Mouse (Mus musculus): Measurements from ENCODE around the gene Tubb4b. TPM values are rescaled to one million over a fixed set of nuclear protein-coding genes. Genes with fewer than 3 reads are reported as not detected.
"Not testable (repeated sequence)": the region's sequence is repeated elsewhere in the genome, so short reads cannot be mapped to it uniquely, and the experiment has no call there.

The Tubb4b gene
- polyA plus RNA-seq, 2 experiments, result 561 to 676 TPM

DNA sequence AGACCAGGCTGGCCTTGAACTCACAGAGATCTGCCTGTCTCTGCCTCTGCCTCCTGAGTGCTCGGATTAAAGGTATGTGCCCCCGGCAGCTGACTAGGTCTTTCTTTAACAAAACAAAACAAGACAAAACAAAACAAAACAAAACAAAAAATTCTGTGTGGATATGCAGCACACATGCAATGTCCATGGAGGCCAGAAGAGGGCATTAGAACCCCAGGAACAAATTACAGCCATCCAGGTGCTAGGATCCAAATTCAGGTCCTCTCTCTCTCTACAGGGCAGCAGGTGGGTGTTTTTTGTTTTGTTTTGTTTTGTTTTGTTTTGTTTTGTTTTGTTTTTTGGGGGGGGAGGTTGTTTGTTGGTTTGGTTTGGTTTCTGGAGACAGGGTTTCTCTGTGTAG, 34.4 kb upstream of the Tubb4b start:
- Histone ChIP-seq H3K9ac (replicated peaks) (no peak overlapping the region), H3K4me3 (ENCODE audit: insufficient read depth in 1 of 2, low read depth in 2 of 2, low read length in 2 of 2) (no peak overlapping the region), H3K36me3 (replicated peaks; ENCODE audit: control insufficient read depth, insufficient read depth, low read depth) (no peaks in the 10 kb centered on the region), H3K4me1 (replicated peaks; ENCODE audit: control insufficient read depth in 2 of 2, insufficient read depth in 2 of 2, low read length in 1 of 2) (peaks cover 6 to 16% of the 10 kb centered on the region in 2 experiments), H3K9me3 (ENCODE audit: control insufficient read depth, low read length) (no peaks in the 10 kb centered on the region), H3K27me3 (ENCODE audit: control insufficient read depth, insufficient read depth, low read length) (no peaks in the 10 kb centered on the region), H3K4me2 (ENCODE audit: low read depth) (no peak overlapping the region), H3K27ac (no peak overlapping the region)
- DNase-seq (ENCODE audit: low read depth in 3 of 3, low spot score in 3 of 3) (no peak), ATAC-seq (ENCODE audit: insufficient read depth) (no peak)
- TF ChIP-seq CTCF (IDR thresholded peaks at IDR 0.05; ENCODE audit: low read depth) (peak; percentile 72), EP300 (IDR thresholded peaks at IDR 0.05; ENCODE audit: low read depth) (0 out of 2 replicates have a peak, but pooled peaks have one; percentile 10)
- 29% methylated on average over 2 of the region's 2 CpGs for WGBS (ENCODE audit: insufficient replicate concordance)

- H3K4me1 ChIP-seq (replicated peaks; ENCODE audit: control insufficient read depth in 2 of 2, insufficient read depth in 2 of 2, low read length in 1 of 2), result peaks cover 6 to 16% of the 10 kb centered on the region in 2 experiments
- not testable (repeated sequence) for H3K36me3 ChIP-seq (replicated peaks; ENCODE audit: control insufficient read depth, insufficient read depth, low read depth); H3K4me2 ChIP-seq (ENCODE audit: low read depth); H3K27ac ChIP-seq; H3K4me3 ChIP-seq (ENCODE audit: insufficient read depth in 1 of 2, low read depth in 2 of 2, low read length in 2 of 2); DNase-seq (ENCODE audit: low read depth in 3 of 3, low spot score in 3 of 3); ATAC-seq (ENCODE audit: insufficient read depth); H3K9ac ChIP-seq (replicated peaks); H3K9me3 ChIP-seq (ENCODE audit: control insufficient read depth, low read length); H3K27me3 ChIP-seq (ENCODE audit: control insufficient read depth, insufficient read depth, low read length)
- WGBS (ENCODE audit: insufficient replicate concordance), result 69% methylated on average over 5 of the region's 5 CpGs
Observed at GRCm38 (mm10) chr2:25257250-25257649, 32.7 kb upstream of the Tubb4b start.

DNA sequence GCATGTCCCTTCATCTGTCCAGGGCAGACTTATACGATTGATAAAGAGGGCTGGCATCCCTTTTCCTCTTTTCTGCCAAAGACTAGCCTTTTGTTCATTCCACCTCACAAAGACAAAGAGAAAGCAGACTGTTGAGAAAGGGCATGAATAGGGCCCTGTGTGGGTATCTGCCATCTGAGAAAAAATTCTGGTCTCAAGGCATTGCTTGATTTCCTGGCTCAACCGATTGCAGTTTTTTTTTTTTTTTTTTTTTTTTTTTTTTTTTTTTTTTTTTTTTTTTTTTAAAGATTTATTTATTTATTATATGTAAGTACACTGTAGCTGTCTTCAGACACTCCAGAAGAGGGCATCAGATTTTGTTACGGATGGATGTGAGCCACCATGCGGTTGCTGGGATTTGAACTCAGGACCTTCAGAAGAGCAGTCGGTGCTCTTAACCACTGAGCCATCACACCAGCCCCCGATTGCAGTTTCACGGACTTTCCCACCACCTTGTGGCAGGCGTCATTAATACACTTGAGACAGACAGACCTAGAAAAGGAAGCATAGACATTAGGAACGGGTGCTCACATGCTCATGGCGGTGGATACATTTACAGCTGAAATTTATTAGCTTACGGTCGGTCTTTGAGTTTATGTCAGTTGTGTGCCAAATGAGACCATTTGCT, 32.1 kb upstream of the Tubb4b start:
- peak overlapping the region; percentile 87 for H3K4me2 ChIP-seq (ENCODE audit: low read depth)
- H3K4me1 ChIP-seq (replicated peaks; ENCODE audit: control insufficient read depth in 2 of 2, insufficient read depth in 2 of 2, low read length in 1 of 2), result peaks cover 6 to 10% of the 10 kb centered on the region in 2 experiments
- TF ChIP-seq CTCF (IDR thresholded peaks at IDR 0.05; ENCODE audit: low read depth), result peak; percentile 58
- ATAC-seq (ENCODE audit: insufficient read depth); H3K9me3 ChIP-seq (ENCODE audit: control insufficient read depth, low read length); H3K27ac ChIP-seq; H3K27me3 ChIP-seq (ENCODE audit: control insufficient read depth, insufficient read depth, low read length); H3K36me3 ChIP-seq (replicated peaks; ENCODE audit: control insufficient read depth, insufficient read depth, low read depth): not testable (repeated sequence)
- DNase-seq (ENCODE audit: low read depth in 3 of 3, low spot score in 3 of 3), result peak; percentile 41 to 64 (median 55)
- 27% methylated on average over 10 of the region's 12 CpGs for WGBS (ENCODE audit: insufficient replicate concordance)
- H3K4me3 ChIP-seq (ENCODE audit: insufficient read depth in 1 of 2, low read depth in 2 of 2, low read length in 2 of 2), result peak overlapping the region; percentile 81 to 92
- H3K9ac ChIP-seq (replicated peaks), result peak overlapping the region; percentile 82; the same call in 1 of the 2 replicates

DNA sequence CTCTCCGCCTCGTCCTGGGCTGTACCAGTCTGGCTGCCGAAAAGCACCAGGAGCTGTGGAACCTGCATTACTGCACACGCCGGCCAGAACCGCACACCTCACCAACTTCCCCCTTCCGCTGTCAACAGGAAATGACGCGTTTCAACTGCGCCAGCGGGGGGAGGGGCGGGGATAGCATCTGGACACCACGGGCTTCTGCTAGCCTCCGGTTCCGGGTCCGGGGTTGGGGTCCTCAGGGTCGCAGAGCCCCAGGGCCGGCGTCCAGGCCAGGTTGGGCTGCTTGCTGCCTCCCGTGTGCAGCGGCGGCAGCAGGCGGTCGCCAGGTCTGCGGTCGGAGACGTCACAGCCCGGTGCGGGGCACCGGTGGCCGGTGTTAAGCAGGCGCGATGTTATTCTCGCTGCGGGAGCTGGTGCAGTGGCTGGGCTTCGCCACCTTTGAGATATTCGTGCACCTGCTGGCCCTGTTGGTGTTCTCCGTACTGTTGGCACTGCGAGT, 30.8 kb upstream of the Tubb4b start, which contains the start of gene Tmem203:
Tmem203 (plus strand) TSS at position 156 of the 496 bp plus-strand sequence.
- peak within 1 kb of the TSS; percentile 81 to 92 for H3K4me3 ChIP-seq (ENCODE audit: insufficient read depth in 1 of 2, low read depth in 2 of 2, low read length in 2 of 2)
- peak within 1 kb of the TSS; percentile 36 for H3K27ac ChIP-seq
- no peaks in the 10 kb centered on the region for H3K27me3 ChIP-seq (ENCODE audit: control insufficient read depth, insufficient read depth, low read length)
- DNase-seq (ENCODE audit: low read depth in 3 of 3, low spot score in 3 of 3) (peak; percentile 83 to 88 (median 85)), ATAC-seq (ENCODE audit: insufficient read depth) (peak; percentile 83)
- no peak for TF ChIP-seq CTCF (IDR thresholded peaks at IDR 0.05; ENCODE audit: low read depth)
- peak; percentile 55 for TF ChIP-seq EP300 (IDR thresholded peaks at IDR 0.05; ENCODE audit: low read depth)
- H3K4me2 ChIP-seq (ENCODE audit: low read depth), result peak within 1 kb of the TSS; percentile 87
- peaks cover 6 to 10% of the 10 kb centered on the region in 2 experiments for H3K4me1 ChIP-seq (replicated peaks; ENCODE audit: control insufficient read depth in 2 of 2, insufficient read depth in 2 of 2, low read length in 1 of 2)
- no peaks in the 10 kb centered on the region; the same call in 1 of the 2 replicates for H3K36me3 ChIP-seq (replicated peaks; ENCODE audit: control insufficient read depth, insufficient read depth, low read depth)
- H3K9ac ChIP-seq (replicated peaks), result peak within 1 kb of the TSS; percentile 82
- under 1% methylated on average over 39 of the region's 39 CpGs for WGBS (ENCODE audit: insufficient replicate concordance)
- H3K9me3 ChIP-seq (ENCODE audit: control insufficient read depth, low read length), result no peaks in the 10 kb centered on the region

DNA sequence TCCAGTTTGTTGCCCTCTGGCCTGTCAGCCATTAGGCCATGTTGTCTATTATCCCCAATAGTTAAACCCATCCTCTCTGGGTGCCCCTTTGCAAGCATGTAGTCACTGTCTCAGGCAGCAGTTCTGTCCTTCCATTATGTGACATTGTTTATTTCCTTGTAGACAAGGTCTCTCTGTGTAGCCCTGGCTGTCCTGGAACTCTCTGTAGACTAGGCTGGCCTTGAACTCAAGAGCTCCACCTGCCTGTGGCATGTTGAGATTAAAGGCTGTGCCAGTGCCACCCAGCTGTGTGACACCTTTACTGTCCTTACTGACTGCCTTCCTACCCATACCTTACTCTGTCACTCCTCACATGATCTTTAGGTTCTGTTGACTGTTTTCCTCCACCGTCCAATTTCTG, 27.8 kb upstream of the Tubb4b start:
- no peak overlapping the region for H3K9ac ChIP-seq (replicated peaks)
- ATAC-seq (ENCODE audit: insufficient read depth) (no peak), DNase-seq (ENCODE audit: low read depth in 3 of 3, low spot score in 3 of 3) (no peak)
- H3K27me3 ChIP-seq (ENCODE audit: control insufficient read depth, insufficient read depth, low read length), result no peaks in the 10 kb centered on the region
- H3K4me1 ChIP-seq (replicated peaks; ENCODE audit: control insufficient read depth in 2 of 2, insufficient read depth in 2 of 2, low read length in 1 of 2), result peaks cover 6 to 10% of the 10 kb centered on the region in 2 experiments
- 64% methylated on average over 1 of the region's 1 CpGs for WGBS (ENCODE audit: insufficient replicate concordance)
- H3K4me2 ChIP-seq (ENCODE audit: low read depth), result no peak overlapping the region
- no peak overlapping the region for H3K27ac ChIP-seq
- peaks cover 4% of the 10 kb centered on the region; the same call in 1 of the 2 replicates for H3K36me3 ChIP-seq (replicated peaks; ENCODE audit: control insufficient read depth, insufficient read depth, low read depth)
- no peaks in the 10 kb centered on the region for H3K9me3 ChIP-seq (ENCODE audit: control insufficient read depth, low read length)
- H3K4me3 ChIP-seq (ENCODE audit: insufficient read depth in 1 of 2, low read depth in 2 of 2, low read length in 2 of 2), result no peak overlapping the region
- TF ChIP-seq EP300 (IDR thresholded peaks at IDR 0.05; ENCODE audit: low read depth) (no peak), CTCF (IDR thresholded peaks at IDR 0.05; ENCODE audit: low read depth) (peak; percentile 71)
